Mouse (Mus musculus): Measurements from ENCODE around the gene C77080.

C77080 gene

GRCm38 (mm10) chr4:129266191-129266590 is 5.0 kb upstream of the C77080 start:
- no peak for DNase-seq

GRCm38 (mm10) chr4:129263225-129264021 is 2.2 kb upstream of the C77080 start:
- DNase-seq = peak; percentile 75

- no peak for DNase-seq
Measured at GRCm38 (mm10) chr4:129260678-129261077, 526 bp downstream of the C77080 start.

GRCm38 (mm10) chr4:129259101-129259500 is 2.1 kb downstream of the C77080 start:
- no peak for DNase-seq

GRCm38 (mm10) chr4:129256450-129257380 is 4.5 kb downstream of the C77080 start:
- no peak for DNase-seq

GRCm38 (mm10) chr4:129254571-129254970 is 6.6 kb downstream of the C77080 start:
- no peak for DNase-seq

GRCm38 (mm10) chr4:129252492-129252891 is 8.7 kb downstream of the C77080 start:
- DNase-seq = no peak

GRCm38 (mm10) chr4:129251482-129252125 is 9.6 kb downstream of the C77080 start:
- no peak for DNase-seq

- no peak for DNase-seq
Measured at GRCm38 (mm10) chr4:129250759-129251481, 10.3 kb downstream of the C77080 start.

GRCm38 (mm10) chr4:129249288-129249687 is 11.9 kb downstream of the C77080 start:
- DNase-seq = no peak

GRCm38 (mm10) chr4:129248243-129248767 is 12.9 kb downstream of the C77080 start:
- peak; percentile 26 for DNase-seq

GRCm38 (mm10) chr4:129247381-129248242 is 13.6 kb downstream of the C77080 start:
- no peak for DNase-seq

GRCm38 (mm10) chr4:129246360-129247301 is 14.6 kb downstream of the C77080 start:
- DNase-seq = no peak

- DNase-seq = no peak
Measured at GRCm38 (mm10) chr4:129244802-129245201, 16.4 kb downstream of the C77080 start.

- DNase-seq = peak; percentile 31
Measured at GRCm38 (mm10) chr4:129242761-129243160, 18.4 kb downstream of the C77080 start.

GRCm38 (mm10) chr4:129242327-129242726 is 18.9 kb downstream of the C77080 start:
- no peak for DNase-seq

GRCm38 (mm10) chr4:129241898-129242297 is 19.3 kb downstream of the C77080 start:
- no peak for DNase-seq

- peak; percentile 44 for DNase-seq
Measured at GRCm38 (mm10) chr4:129239075-129239474, 22.1 kb downstream of the C77080 start.

GRCm38 (mm10) chr4:129238579-129239016 is 22.6 kb downstream of the C77080 start:
- DNase-seq = no peak
